Comparison of ENCODE assay signal across 27 mouse cellular contexts in genomic region chr1:55866677-55867076, GRCm38 (mm10).
"Had no signal": no experiment of that assay in that cellular context is flagged by ENCODE, and none has a peak within 500 bp of the region (broad histone marks: within the 10 kb centered on the region; RNA-seq: fewer than 3 reads in every experiment).

No protein-coding gene starts in this region.

- H3K4me2 ChIP-seq: embryonic facial prominence, embryonic 12.5 days; embryonic facial prominence, embryonic 13.5 days; embryonic facial prominence, embryonic 15.5 days; forebrain, embryonic 12.5 days; forebrain, embryonic 13.5 days; forebrain, embryonic 15.5 days had no signal

- H3K9me3 ChIP-seq: embryonic facial prominence, embryonic 10.5 days; embryonic facial prominence, embryonic 12.5 days; embryonic facial prominence, embryonic 13.5 days; embryonic facial prominence, embryonic 15.5 days; forebrain, embryonic 10.5 days; forebrain, embryonic 12.5 days; forebrain, embryonic 15.5 days had no signal

- H3K9ac ChIP-seq: embryonic facial prominence, embryonic 12.5 days; embryonic facial prominence, embryonic 13.5 days; embryonic facial prominence, embryonic 15.5 days; forebrain, embryonic 12.5 days; forebrain, embryonic 13.5 days; forebrain, embryonic 15.5 days; forebrain, postnatal 0 days had no signal

- H3K27ac ChIP-seq: embryonic facial prominence, embryonic 10.5 days; embryonic facial prominence, embryonic 12.5 days; embryonic facial prominence, embryonic 13.5 days; embryonic facial prominence, embryonic 15.5 days; forebrain, embryonic 10.5 days; forebrain, embryonic 12.5 days; forebrain, embryonic 13.5 days; forebrain, embryonic 15.5 days; gastrocnemius, adult 2 months; heart, adult 2 months had no signal

- H3K4me1 ChIP-seq: embryonic facial prominence, embryonic 10.5 days; embryonic facial prominence, embryonic 12.5 days; forebrain, embryonic 10.5 days; forebrain, embryonic 12.5 days; forebrain, embryonic 13.5 days; forebrain, embryonic 15.5 days had no signal

- DNase-seq: cerebellum, adult 8-10 months; cerebellum, adult 9-10 months; cerebellum, adult 9-11 months; cerebellum, postnatal 10 days; cerebellum, postnatal 14 days; cerebellum, postnatal 25 days; cerebellum, postnatal 36 days; embryo, embryonic 11 days; forebrain, postnatal 0 days; gastrocnemius, adult 2 months; gastrocnemius, postnatal 10 days; gastrocnemius, postnatal 14 days; gastrocnemius, postnatal 25 days; gastrocnemius, postnatal 36 days; heart, adult 11 months; heart, adult 2 months had no signal

- ATAC-seq: forebrain, embryonic 13.5 days; forebrain, embryonic 14.5 days; forebrain, embryonic 15.5 days; forebrain, embryonic 16.5 days; forebrain, postnatal 0 days had no signal

- H3K4me3 ChIP-seq: embryonic facial prominence, embryonic 10.5 days; embryonic facial prominence, embryonic 12.5 days; embryonic facial prominence, embryonic 13.5 days; embryonic facial prominence, embryonic 15.5 days; erythroblast, embryonic 14.5 days; forebrain, embryonic 10.5 days; forebrain, embryonic 12.5 days; forebrain, embryonic 13.5 days; forebrain, embryonic 15.5 days; gastrocnemius, adult 2 months; heart, adult 2 months had no signal

- H3K36me3 ChIP-seq: embryonic facial prominence, embryonic 10.5 days; embryonic facial prominence, embryonic 12.5 days; embryonic facial prominence, embryonic 13.5 days; embryonic facial prominence, embryonic 15.5 days; forebrain, embryonic 10.5 days; forebrain, embryonic 12.5 days; forebrain, embryonic 15.5 days had no signal

- H3K27me3 ChIP-seq: embryonic facial prominence, embryonic 12.5 days; embryonic facial prominence, embryonic 13.5 days; embryonic facial prominence, embryonic 15.5 days; forebrain, embryonic 12.5 days; forebrain, embryonic 13.5 days; forebrain, embryonic 15.5 days had no signal
